Mouse (Mus musculus) megakaryocyte-erythroid progenitor cell, adult 5-6 weeks (primary cell): Measurements from ENCODE around the gene Rab11b. TPM values are rescaled to one million over a fixed set of nuclear protein-coding genes. Genes with fewer than 3 reads are reported as not detected.
A peak's percentile ranks its signal among the peaks of the same experiment; 100 is the strongest.

Source experiments
- ATAC-seq: replicated peaks from 2 replicates; pipeline ENCODE4 v1.8.0; 2016; ENCODE audit warnings: mild to moderate bottlenecking, inconsistent platforms; ENCODE audit not compliant: severe bottlenecking, poor library complexity, low FRiP score, low TSS enrichment
- total RNA-seq, 2 experiments: library from RNA; stranded (forward) in 1 of 2; stranded (reverse) in 1 of 2; fragments of 200-1000, 215-1000 nt in 1 of 2; fragments of >200 nt in 1 of 2; fragmentation: Nextera tagmentation in 1 of 2; gene quantifications; 2 replicates each; pipeline ENCODE4 v1.2.3; 2014 to 2017

Gene Rab11b
- total RNA-seq, 2 experiments from 2014 or later, result 27.5 to 98.0 TPM

- no peak for ATAC-seq
These were observed 40.5 kb downstream of the Rab11b start for GRCm38 (mm10) chr17:33719736-33720378.

DNA sequence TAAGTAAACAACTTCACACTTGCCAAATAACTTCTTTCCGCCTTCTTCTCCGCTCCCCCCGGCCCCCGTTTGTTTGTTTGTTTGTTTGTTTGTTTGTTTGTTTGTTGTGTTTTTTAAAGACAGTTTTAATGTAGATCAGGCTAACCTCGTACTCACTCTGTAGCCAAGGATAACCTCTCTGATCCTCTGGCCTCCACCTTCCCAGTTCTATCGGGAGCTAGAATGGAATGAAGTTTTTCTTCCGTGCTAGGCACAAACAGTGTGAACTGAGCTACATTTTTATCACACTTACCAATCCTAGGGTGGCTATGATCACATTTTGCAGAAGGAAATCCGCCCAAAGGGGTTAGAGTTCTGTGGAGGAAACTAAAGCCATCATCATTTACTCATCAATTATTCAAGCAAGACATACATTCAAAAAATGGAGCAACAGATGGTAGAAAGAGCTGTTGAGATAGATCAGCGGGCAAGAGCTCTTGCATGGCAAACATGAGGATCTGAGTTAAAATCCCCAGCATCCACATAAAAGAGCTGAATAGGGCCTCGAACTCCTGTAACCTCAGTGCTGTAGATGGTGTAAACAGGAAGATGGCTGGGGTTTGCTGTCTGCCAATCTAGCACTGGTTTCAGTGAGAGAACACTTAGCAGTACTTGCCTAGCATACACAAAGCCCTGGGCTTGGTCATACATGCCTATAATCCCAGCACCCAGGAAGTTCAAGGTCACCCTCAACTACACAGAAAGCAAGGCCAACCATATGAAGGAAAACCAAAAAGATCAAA, 41.2 kb downstream of the Rab11b start:
- no peak for ATAC-seq

DNA sequence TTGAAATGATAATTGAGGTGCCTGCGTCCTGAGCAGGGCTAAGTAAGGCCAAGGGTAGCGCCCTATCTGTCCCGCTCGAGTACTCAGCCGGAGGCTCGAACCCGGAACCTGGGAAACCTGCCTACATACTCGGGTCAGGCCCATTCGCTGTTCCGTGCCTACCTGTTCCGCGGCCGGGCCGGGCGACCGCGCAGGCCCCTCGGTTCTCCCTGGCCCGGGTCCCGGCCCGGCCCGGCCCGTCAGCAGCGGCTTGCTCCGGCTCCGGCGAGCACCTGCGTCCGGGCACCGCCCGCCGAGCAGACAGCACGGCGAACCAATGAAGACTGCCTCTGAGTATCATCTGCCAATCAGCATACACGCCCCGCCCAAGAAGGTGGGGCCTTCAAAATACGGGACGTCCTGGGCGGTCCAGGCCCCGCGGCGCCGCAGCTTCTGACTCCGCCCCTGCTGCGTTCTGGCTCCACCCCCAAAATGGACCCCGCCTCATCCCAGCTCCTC, 41.9 kb downstream of the Rab11b start, which contains the start of gene March2:
Gene March2 (minus strand): TSS at position 287 of the 498 bp plus-strand sequence.
- ATAC-seq, result peak; percentile 99

GRCm38 (mm10) chr17:33717982-33718381, 42.3 kb downstream of the Rab11b start:
- ATAC-seq, result no peak

GRCm38 (mm10) chr17:33717246-33717645, 43.1 kb downstream of the Rab11b start:
- no peak for ATAC-seq

- ATAC-seq, result no peak; the same call in 1 of the 2 replicates
These were observed 45.6 kb downstream of the Rab11b start for GRCm38 (mm10) chr17:33714779-33715178.

DNA sequence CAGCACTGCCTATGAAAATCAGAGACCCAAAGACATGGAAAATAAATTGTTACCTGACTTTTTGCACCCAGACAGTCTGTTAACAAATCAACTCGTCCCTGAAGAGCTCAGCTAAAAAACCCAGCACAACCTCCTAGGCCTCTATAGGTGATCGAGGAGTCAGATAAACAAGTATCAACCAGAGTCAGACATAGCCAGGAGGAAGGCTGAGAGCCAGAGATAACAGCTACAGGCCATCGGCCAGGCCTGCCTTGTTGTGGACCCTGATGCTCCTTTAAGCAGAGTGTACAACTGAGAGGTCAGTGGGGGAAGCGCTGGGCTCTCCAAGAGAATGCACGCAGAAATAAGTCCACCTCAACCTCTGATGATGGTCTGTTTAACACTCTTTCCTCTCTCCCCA, 47.1 kb downstream of the Rab11b start:
- ATAC-seq, result peak; percentile 93

GRCm38 (mm10) chr17:33709834-33710233, 50.5 kb downstream of the Rab11b start:
- ATAC-seq, result no peak

DNA sequence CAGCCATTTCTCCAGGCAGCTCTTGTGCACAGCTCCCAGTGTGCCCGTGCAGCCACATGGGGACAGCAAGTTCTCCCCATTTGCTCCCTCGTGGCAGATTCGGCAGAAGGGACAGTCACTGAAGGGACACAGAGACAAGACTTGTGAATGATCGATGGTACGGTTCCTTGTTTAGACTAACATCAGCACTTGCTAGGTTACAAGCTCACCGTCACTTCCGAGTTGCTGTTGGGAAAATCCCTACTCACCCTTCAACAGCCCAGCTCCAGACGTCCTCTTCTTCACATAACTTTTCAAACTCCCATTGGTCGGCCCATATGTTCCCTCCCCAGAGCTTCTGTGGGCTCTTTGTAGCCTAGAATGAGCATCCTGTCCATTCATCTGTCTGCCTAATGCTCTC, 57.2 kb downstream of the Rab11b start:
- no peak for ATAC-seq

DNA sequence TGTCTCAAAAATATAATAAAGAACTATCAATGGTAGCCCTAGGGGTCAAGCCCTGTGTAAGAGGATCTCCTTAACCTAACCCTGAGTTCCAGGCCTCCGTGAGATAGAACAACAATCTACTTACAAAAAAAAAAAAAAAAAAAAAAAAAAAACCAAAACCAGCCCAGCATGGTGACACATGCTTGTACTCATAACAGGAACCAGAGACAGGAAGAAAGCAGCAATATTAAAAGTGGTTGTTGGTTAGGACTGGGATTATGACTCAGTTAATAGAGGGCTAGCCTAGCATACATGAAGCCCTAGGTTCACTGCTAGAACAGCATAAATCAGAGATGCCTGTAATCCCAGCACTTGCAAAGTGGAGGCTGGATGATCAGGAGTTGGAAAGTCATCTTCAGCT, 58.2 kb downstream of the Rab11b start:
- no peak for ATAC-seq

- no peak for ATAC-seq
These were observed 64.9 kb downstream of the Rab11b start for GRCm38 (mm10) chr17:33695471-33695870.

Other genes with a start within 250 kb of the Rab11b start
- gene Adamts10, start 236.3 kb downstream of the Rab11b start, total RNA-seq (2014; fragmentation: Nextera tagmentation), result 13.2 and 22.8 TPM in 2 replicates
- gene Adamts10, start 236.3 kb downstream of the Rab11b start, total RNA-seq (2017), result 5.4 and 6.6 TPM in 2 replicates
- gene Myo1f, start 204.8 kb downstream of the Rab11b start, total RNA-seq (2014; fragmentation: Nextera tagmentation), result 1.0 and 6.1 TPM in 2 replicates
- gene Myo1f, start 204.8 kb downstream of the Rab11b start, total RNA-seq (2017), result 5.6 and 20.0 TPM in 2 replicates
- gene Zfp414, start 131.4 kb downstream of the Rab11b start, total RNA-seq (2014; fragmentation: Nextera tagmentation), result 34.3 and 57.7 TPM in 2 replicates
- 10.7 and 13.5 TPM in 2 replicates for gene Zfp414, start 131.4 kb downstream of the Rab11b start, total RNA-seq (2017)
- gene Pram1, start 122.5 kb downstream of the Rab11b start, total RNA-seq (2014; fragmentation: Nextera tagmentation), result 0.72 TPM in 1 of 2 replicates, not detected in the other
- not detected in 2 replicates for gene Pram1, start 122.5 kb downstream of the Rab11b start, total RNA-seq (2017)
- 579 and 611 TPM in 2 replicates for gene Hnrnpm, start 73.7 kb downstream of the Rab11b start, total RNA-seq (2014; fragmentation: Nextera tagmentation)
- gene Hnrnpm, start 73.7 kb downstream of the Rab11b start, total RNA-seq (2017), result 338 and 437 TPM in 2 replicates
- 53.7 and 55.5 TPM in 2 replicates for gene March2, start 41.9 kb downstream of the Rab11b start, total RNA-seq (2014; fragmentation: Nextera tagmentation)
- 33.4 and 48.1 TPM in 2 replicates for gene March2, start 41.9 kb downstream of the Rab11b start, total RNA-seq (2017)
- 14.9 and 18.2 TPM in 2 replicates for gene Angptl4, start 21.3 kb upstream of the Rab11b start, total RNA-seq (2014; fragmentation: Nextera tagmentation)
- gene Angptl4, start 21.3 kb upstream of the Rab11b start, total RNA-seq (2017), result 13.0 and 17.1 TPM in 2 replicates
- 12.0 and 19.7 TPM in 2 replicates for gene Kank3, start 50.0 kb upstream of the Rab11b start, total RNA-seq (2014; fragmentation: Nextera tagmentation)
- 1.6 and 2.4 TPM in 2 replicates for gene Kank3, start 50.0 kb upstream of the Rab11b start, total RNA-seq (2017)
- 3,294 and 3,898 TPM in 2 replicates for gene Rps28, start 64.0 kb upstream of the Rab11b start, total RNA-seq (2014; fragmentation: Nextera tagmentation)
- 3,120 and 3,626 TPM in 2 replicates for gene Rps28, start 64.0 kb upstream of the Rab11b start, total RNA-seq (2017)
- gene Ndufa7, start 64.0 kb upstream of the Rab11b start, total RNA-seq (2014; fragmentation: Nextera tagmentation), result 261 and 275 TPM in 2 replicates
- 85.6 and 250 TPM in 2 replicates for gene Ndufa7, start 64.0 kb upstream of the Rab11b start, total RNA-seq (2017)
- 11.4 and 19.2 TPM in 2 replicates for gene Cd320, start 82.6 kb upstream of the Rab11b start, total RNA-seq (2014; fragmentation: Nextera tagmentation)
- 14.1 and 19.6 TPM in 2 replicates for gene Cd320, start 82.6 kb upstream of the Rab11b start, total RNA-seq (2017)
- gene Gm7029, start 113.3 kb upstream of the Rab11b start, total RNA-seq (2014; fragmentation: Nextera tagmentation), result not detected in 2 replicates
- not detected in 2 replicates for gene Gm7029, start 113.3 kb upstream of the Rab11b start, total RNA-seq (2017)
- 14.7 and 31.9 TPM in 2 replicates for gene Kifc1, start 130.1 kb upstream of the Rab11b start, total RNA-seq (2014; fragmentation: Nextera tagmentation)
- gene Kifc1, start 130.1 kb upstream of the Rab11b start, total RNA-seq (2017), result 15.6 and 17.0 TPM in 2 replicates
- gene Platr17, start 144.6 kb upstream of the Rab11b start, total RNA-seq (2014; fragmentation: Nextera tagmentation), result not detected in 2 replicates
- not detected in 2 replicates for gene Platr17, start 144.6 kb upstream of the Rab11b start, total RNA-seq (2017)
- 60.3 and 70.5 TPM in 2 replicates for gene Daxx, start 148.9 kb upstream of the Rab11b start, total RNA-seq (2014; fragmentation: Nextera tagmentation)
- gene Daxx, start 148.9 kb upstream of the Rab11b start, total RNA-seq (2017), result 41.3 and 49.0 TPM in 2 replicates
- gene Tapbp, start 155.4 kb upstream of the Rab11b start, total RNA-seq (2014; fragmentation: Nextera tagmentation), result 47.9 and 65.3 TPM in 2 replicates
- 35.6 and 42.1 TPM in 2 replicates for gene Tapbp, start 155.4 kb upstream of the Rab11b start, total RNA-seq (2017)
- 18.0 and 18.4 TPM in 2 replicates for gene Zbtb22, start 155.4 kb upstream of the Rab11b start, total RNA-seq (2014; fragmentation: Nextera tagmentation)
- gene Zbtb22, start 155.4 kb upstream of the Rab11b start, total RNA-seq (2017), result 14.9 and 18.6 TPM in 2 replicates
- gene Rgl2, start 169.0 kb upstream of the Rab11b start, total RNA-seq (2014; fragmentation: Nextera tagmentation), result 42.6 and 49.0 TPM in 2 replicates
- 10.4 and 14.0 TPM in 2 replicates for gene Rgl2, start 169.0 kb upstream of the Rab11b start, total RNA-seq (2017)
- gene Pfdn6, start 179.8 kb upstream of the Rab11b start, total RNA-seq (2014; fragmentation: Nextera tagmentation), result 192 and 240 TPM in 2 replicates
- gene Pfdn6, start 179.8 kb upstream of the Rab11b start, total RNA-seq (2017), result 209 and 235 TPM in 2 replicates
- 75.2 and 76.4 TPM in 2 replicates for gene Wdr46, start 180.1 kb upstream of the Rab11b start, total RNA-seq (2014; fragmentation: Nextera tagmentation)
- 78.8 and 105 TPM in 2 replicates for gene Wdr46, start 180.1 kb upstream of the Rab11b start, total RNA-seq (2017)
- 0.90 and 1.8 TPM in 2 replicates for gene B3galt4, start 191.0 kb upstream of the Rab11b start, total RNA-seq (2014; fragmentation: Nextera tagmentation)
- 2.7 TPM in 1 of 2 replicates, not detected in the other for gene B3galt4, start 191.0 kb upstream of the Rab11b start, total RNA-seq (2017)
- gene Vps52, start 195.3 kb upstream of the Rab11b start, total RNA-seq (2014; fragmentation: Nextera tagmentation), result 41.4 and 51.4 TPM in 2 replicates
- 17.4 and 26.2 TPM in 2 replicates for gene Vps52, start 195.3 kb upstream of the Rab11b start, total RNA-seq (2017)
- 6,055 and 6,432 TPM in 2 replicates for gene Rps18, start 195.5 kb upstream of the Rab11b start, total RNA-seq (2014; fragmentation: Nextera tagmentation)
- gene Rps18, start 195.5 kb upstream of the Rab11b start, total RNA-seq (2017), result 1,728 and 1,730 TPM in 2 replicates
- gene H2-K1, start 239.8 kb upstream of the Rab11b start, total RNA-seq (2014; fragmentation: Nextera tagmentation), result 870 and 1,054 TPM in 2 replicates
- gene H2-K1, start 239.8 kb upstream of the Rab11b start, total RNA-seq (2017), result 664 and 816 TPM in 2 replicates